Mouse (Mus musculus) limb, embryonic 10.5 days (tissue): ENCODE results near the gene Lef1. TPM values are rescaled to one million over a fixed set of nuclear protein-coding genes. Genes with fewer than 3 reads are reported as not detected.

ENCODE experiments used
- DNase-seq: peaks from one replicate; pipeline ENCODE4 v3.0.0-alpha.2; 2017; ENCODE audit warnings: low spot score
- H3K27ac ChIP-seq: fragments of 300-500 bp; sonication (generic); 2 replicates; pipeline ENCODE4 v1.5.1; 2016; ENCODE audit warnings: mild to moderate bottlenecking
- H3K27me3 ChIP-seq: fragments of 300-500 bp; sonication (generic); 2 replicates; pipeline ENCODE4 v1.6.1; 2016; ENCODE audit warnings: low read depth, mild to moderate bottlenecking; ENCODE audit not compliant: poor library complexity, severe bottlenecking
- H3K36me3 ChIP-seq: fragments of 300-500 bp; sonication (generic); 2 replicates; pipeline ENCODE4 v1.6.1; 2016; ENCODE audit warnings: mild to moderate bottlenecking, moderate library complexity
- H3K4me1 ChIP-seq: fragments of 300-500 bp; sonication (generic); 2 replicates; pipeline ENCODE4 v1.6.1; 2016
- H3K4me3 ChIP-seq: fragments of 300-500 bp; sonication (generic); 2 replicates; pipeline ENCODE4 v1.5.1; 2016; ENCODE audit warnings: mild to moderate bottlenecking, moderate library complexity
- H3K9me3 ChIP-seq: fragments of 300-500 bp; sonication (generic); replicated peaks from 2 replicates; pipeline ENCODE4 v1.6.1; 2016; ENCODE audit warnings: mild to moderate bottlenecking
- WGBS: fragments of 180-500 bp; shearing (Covaris S2); methylation state at CpG from one replicate; pipeline ENCODE4 v1.1.7; 2016; 5-methylcytosine and 5-hydroxymethylcytosine counted together
- polyA plus RNA-seq: library from polyadenylated mRNA; unstranded; fragments of >200 nt; fragmentation: Nextera tagmentation; extraction: Ambion mirVana; gene quantifications from 2 replicates; pipeline ENCODE4 v1.2.1, GENCODE M21; 2016

Gene Lef1
- polyA plus RNA-seq, 1 experiment from 2014 or later: 60.1 TPM

- WGBS: 19% methylated on average over 8 of the region's 8 CpGs
- Histone ChIP-seq H3K27me3 (no peaks in the 10 kb centered on the region), H3K36me3 (peaks cover 19% of the 10 kb centered on the region), H3K4me3 (peak overlapping the region; percentile 36), H3K27ac (peak overlapping the region; percentile 75), H3K4me1 (peaks cover 68% of the 10 kb centered on the region), H3K9me3 (no peaks in the 10 kb centered on the region)
- peak; percentile 56 for DNase-seq
These were observed 26.2 kb downstream of the Lef1 start for GRCm38 (mm10) chr3:131136455-131136854.

- WGBS: 37% methylated on average over 18 of the region's 18 CpGs
- H3K4me1 ChIP-seq: peaks cover 73% of the 10 kb centered on the region
These were observed 27.0 kb downstream of the Lef1 start for GRCm38 (mm10) chr3:131137119-131137781.

GRCm38 (mm10) chr3:131138224-131138623, 28.0 kb downstream of the Lef1 start:
- no peaks in the 10 kb centered on the region for H3K27me3 ChIP-seq
- H3K27ac ChIP-seq: peak overlapping the region; percentile 43; the same call in 1 of the 2 replicates
- no peaks in the 10 kb centered on the region for H3K9me3 ChIP-seq
- 86% methylated on average over 9 of the region's 9 CpGs for WGBS
- no peak overlapping the region for H3K4me3 ChIP-seq
- peaks cover 82% of the 10 kb centered on the region for H3K4me1 ChIP-seq
- peaks cover 10% of the 10 kb centered on the region for H3K36me3 ChIP-seq
- DNase-seq: no peak

More at GRCm38 (mm10) chr3:131137119-131137781, 27.0 kb downstream of the Lef1 start:
- peaks cover 17% of the 10 kb centered on the region for H3K36me3 ChIP-seq
- H3K27me3 ChIP-seq: no peaks in the 10 kb centered on the region
- DNase-seq: peak; percentile 82
- H3K9me3 ChIP-seq: no peaks in the 10 kb centered on the region
- peak overlapping the region; percentile 36 for H3K4me3 ChIP-seq
- peak overlapping the region; percentile 75; the same call in 1 of the 2 replicates for H3K27ac ChIP-seq

GRCm38 (mm10) chr3:131138797-131139196, 28.5 kb downstream of the Lef1 start:
- Histone ChIP-seq H3K27me3 (no peaks in the 10 kb centered on the region), H3K4me3 (no peak overlapping the region), H3K4me1 (peaks cover 84% of the 10 kb centered on the region), H3K27ac (peak overlapping the region; percentile 51), H3K36me3 (peaks cover 13% of the 10 kb centered on the region), H3K9me3 (no peaks in the 10 kb centered on the region)
- WGBS: 92% methylated on average over 8 of the region's 8 CpGs
- no peak for DNase-seq

DNA sequence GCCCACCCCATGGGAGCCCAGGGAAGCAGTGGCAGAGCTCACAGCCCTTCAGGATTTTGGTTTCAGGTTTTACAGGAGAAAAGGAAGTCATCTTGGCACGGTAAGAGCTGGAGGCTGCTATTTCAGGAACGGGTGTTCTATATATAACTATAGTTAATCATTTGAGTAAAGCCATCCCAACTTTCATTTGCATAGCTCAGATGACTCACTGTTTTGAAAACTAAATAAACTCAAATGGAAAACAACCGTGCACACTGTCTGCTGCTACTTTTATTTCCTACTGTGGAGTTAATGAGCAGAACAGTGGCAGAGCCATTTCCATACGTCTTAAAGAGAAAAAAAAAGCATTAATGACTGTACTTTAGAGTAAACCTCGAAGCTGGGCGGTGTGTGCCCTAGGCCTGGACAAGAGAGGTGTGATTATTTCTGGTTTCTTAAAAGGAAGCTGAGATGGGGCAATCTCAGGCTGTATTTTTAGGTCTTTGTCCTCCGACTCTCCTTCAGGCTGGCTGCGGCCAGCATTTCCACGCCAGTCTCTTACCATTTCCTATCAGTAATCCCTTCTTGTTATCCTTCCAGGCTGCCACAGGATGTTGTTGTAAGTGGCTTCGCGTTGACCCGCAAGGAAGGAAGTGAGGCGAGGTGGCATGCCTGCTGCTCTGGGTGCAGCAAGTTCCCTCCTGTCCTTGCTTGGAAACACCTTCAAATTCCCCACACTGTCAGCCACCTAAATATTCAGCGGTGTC, 29.2 kb downstream of the Lef1 start:
- H3K4me1 ChIP-seq: peaks cover 77% of the 10 kb centered on the region
- 70% methylated on average over 14 of the region's 14 CpGs for WGBS
- H3K27ac ChIP-seq: peak overlapping the region; percentile 51

DNA sequence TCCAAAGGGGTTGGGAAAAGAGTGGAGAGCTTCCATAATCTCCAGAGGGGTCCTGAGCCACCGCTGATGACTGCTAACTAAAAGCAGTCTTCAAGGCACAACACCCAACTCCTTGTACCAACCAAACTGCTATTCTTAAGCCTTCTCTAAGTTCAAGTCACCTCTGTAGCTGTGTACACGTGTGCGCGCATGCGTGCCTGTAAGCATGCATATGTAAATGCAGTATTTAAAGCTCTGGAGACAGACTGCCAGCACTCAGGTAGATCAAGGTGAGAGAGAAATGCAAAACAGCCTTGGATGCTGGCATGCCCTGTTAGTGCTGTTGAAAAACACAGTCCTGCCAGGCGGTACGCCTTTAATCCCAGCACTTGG, 29.8 kb downstream of the Lef1 start:
- Histone ChIP-seq H3K9me3 (no peaks in the 10 kb centered on the region), H3K27ac (peak overlapping the region; percentile 51), H3K27me3 (no peaks in the 10 kb centered on the region), H3K4me3 (no peak overlapping the region), H3K4me1 (peaks cover 71% of the 10 kb centered on the region), H3K36me3 (peaks cover 22% of the 10 kb centered on the region)
- WGBS: 88% methylated on average over 7 of the region's 7 CpGs
- DNase-seq: no peak

More for the DNA sequence above, 29.2 kb downstream of the Lef1 start:
- H3K4me3 ChIP-seq: no peak overlapping the region
- H3K9me3 ChIP-seq: no peaks in the 10 kb centered on the region
- H3K27me3 ChIP-seq: no peaks in the 10 kb centered on the region
- DNase-seq: no peak
- peaks cover 18% of the 10 kb centered on the region for H3K36me3 ChIP-seq

- peaks cover 22% of the 10 kb centered on the region for H3K36me3 ChIP-seq
- DNase-seq: no peak
- peaks cover 61% of the 10 kb centered on the region for H3K4me1 ChIP-seq
- no peak overlapping the region for H3K4me3 ChIP-seq
- H3K9me3 ChIP-seq: no peaks in the 10 kb centered on the region
- 21% methylated on average over 4 of the region's 4 CpGs for WGBS
- H3K27ac ChIP-seq: no peak overlapping the region
- H3K27me3 ChIP-seq: no peaks in the 10 kb centered on the region
These were observed 31.3 kb downstream of the Lef1 start for GRCm38 (mm10) chr3:131141546-131141945.

GRCm38 (mm10) chr3:131144250-131144649, 34.0 kb downstream of the Lef1 start:
- Histone ChIP-seq H3K27me3 (no peaks in the 10 kb centered on the region), H3K4me3 (no peak overlapping the region), H3K36me3 (peaks cover 22% of the 10 kb centered on the region), H3K4me1 (peaks cover 37% of the 10 kb centered on the region), H3K27ac (no peak overlapping the region), H3K9me3 (no peaks in the 10 kb centered on the region)
- 87% methylated on average over 2 of the region's 2 CpGs for WGBS
- DNase-seq: no peak

DNA sequence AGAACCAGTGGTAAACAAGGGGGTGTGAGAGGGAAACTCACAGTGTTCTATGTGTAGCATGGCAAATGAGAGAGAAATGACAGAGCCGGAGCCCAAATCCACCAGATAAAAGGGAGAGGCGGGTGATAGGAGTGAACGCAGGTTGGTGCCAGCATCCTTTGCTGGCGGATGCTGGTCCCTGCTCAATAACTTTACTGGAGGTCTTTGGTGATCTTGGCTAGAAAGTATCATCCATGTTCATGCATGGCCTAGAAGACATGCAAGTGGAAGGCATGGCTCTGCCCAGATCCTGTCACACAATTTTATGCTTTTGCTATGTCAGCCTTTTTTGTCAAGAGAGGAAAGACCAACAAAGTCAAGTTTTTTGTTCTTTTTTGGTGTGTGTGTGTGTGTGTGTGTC, 42.6 kb downstream of the Lef1 start:
- DNase-seq: no peak
- WGBS: 95% methylated on average over 4 of the region's 4 CpGs

DNA sequence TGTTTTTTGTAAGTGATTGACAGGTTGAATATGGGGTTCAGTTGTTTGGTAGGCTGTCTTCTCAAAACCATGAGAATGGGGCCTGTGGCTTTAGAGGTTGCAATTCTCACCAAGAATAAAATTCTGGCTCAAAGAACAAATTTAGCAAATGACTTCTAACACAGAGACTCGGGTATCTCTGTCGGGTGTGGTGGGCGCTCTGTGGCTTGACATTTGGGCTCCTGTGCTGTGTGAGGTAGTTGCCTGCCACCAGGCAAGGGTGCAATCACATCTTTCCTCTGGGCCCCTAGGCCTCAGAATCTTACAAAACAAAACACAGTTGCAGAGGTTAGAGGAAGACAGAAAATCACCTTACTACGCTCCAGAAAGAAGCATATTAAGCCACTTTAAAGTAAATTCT, 43.6 kb downstream of the Lef1 start:
- H3K4me3 ChIP-seq: no peak overlapping the region
- no peaks in the 10 kb centered on the region for H3K27me3 ChIP-seq
- H3K9me3 ChIP-seq: no peaks in the 10 kb centered on the region
- no peak for DNase-seq
- H3K36me3 ChIP-seq: 0 out of 2 replicates have a peak, but pooled peaks cover 3% of the 10 kb centered on the region
- peaks cover 48% of the 10 kb centered on the region for H3K4me1 ChIP-seq
- WGBS: 72% methylated on average over 4 of the region's 4 CpGs
- H3K27ac ChIP-seq: no peak overlapping the region

More for the DNA sequence above, 42.6 kb downstream of the Lef1 start:
- no peaks in the 10 kb centered on the region for H3K27me3 ChIP-seq
- H3K4me1 ChIP-seq: peaks cover 45% of the 10 kb centered on the region
- H3K9me3 ChIP-seq: no peaks in the 10 kb centered on the region
- no peak overlapping the region for H3K4me3 ChIP-seq
- no peaks in the 10 kb centered on the region for H3K36me3 ChIP-seq
- no peak overlapping the region for H3K27ac ChIP-seq

GRCm38 (mm10) chr3:131154576-131154975, 44.3 kb downstream of the Lef1 start:
- H3K27me3 ChIP-seq: no peaks in the 10 kb centered on the region

DNA sequence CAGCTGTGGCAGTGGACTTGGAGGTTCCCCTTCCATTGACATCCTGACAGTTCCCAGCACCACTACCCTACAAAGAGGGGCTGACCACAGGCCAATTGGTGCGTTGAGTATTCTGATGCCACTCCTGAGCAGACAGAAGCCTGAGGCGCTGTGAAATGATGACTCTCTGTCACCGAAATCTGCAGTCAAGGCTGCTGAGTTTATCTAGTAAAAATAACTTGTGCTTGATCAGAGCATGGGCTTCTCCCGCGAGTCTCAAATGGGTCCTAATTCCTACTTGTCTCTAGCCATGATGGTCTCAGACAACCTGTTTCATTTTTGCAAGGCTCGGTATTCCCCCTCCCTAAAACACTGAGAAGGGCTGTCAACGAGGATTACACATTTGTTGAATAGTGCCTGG, 44.8 kb downstream of the Lef1 start:
- Histone ChIP-seq H3K27me3 (no peaks in the 10 kb centered on the region), H3K4me3 (no peak overlapping the region), H3K4me1 (peaks cover 60% of the 10 kb centered on the region), H3K9me3 (no peaks in the 10 kb centered on the region), H3K27ac (no peak overlapping the region), H3K36me3 (peaks cover 6% of the 10 kb centered on the region; the same call in 1 of the 2 replicates)
- 64% methylated on average over 7 of the region's 7 CpGs for WGBS
- no peak for DNase-seq

More at GRCm38 (mm10) chr3:131154576-131154975, 44.3 kb downstream of the Lef1 start:
- no peak for DNase-seq
- H3K9me3 ChIP-seq: no peaks in the 10 kb centered on the region
- 84% methylated on average over 9 of the region's 9 CpGs for WGBS
- peaks cover 55% of the 10 kb centered on the region for H3K4me1 ChIP-seq
- peaks cover 6% of the 10 kb centered on the region; the same call in 1 of the 2 replicates for H3K36me3 ChIP-seq
- no peak overlapping the region for H3K27ac ChIP-seq
- H3K4me3 ChIP-seq: no peak overlapping the region

GRCm38 (mm10) chr3:131155657-131156056, 45.4 kb downstream of the Lef1 start:
- Histone ChIP-seq H3K27me3 (no peaks in the 10 kb centered on the region), H3K9me3 (no peaks in the 10 kb centered on the region), H3K27ac (0 out of 2 replicates have a peak overlapping the region, but pooled peaks have one; percentile 4), H3K4me3 (no peak overlapping the region), H3K36me3 (peaks cover 9% of the 10 kb centered on the region; the same call in 1 of the 2 replicates), H3K4me1 (peaks cover 63% of the 10 kb centered on the region)
- 3% methylated on average over 3 of the region's 3 CpGs for WGBS
- no peak for DNase-seq
